Mouse (Mus musculus): Measurements from ENCODE around the gene Rin3.

DNA sequence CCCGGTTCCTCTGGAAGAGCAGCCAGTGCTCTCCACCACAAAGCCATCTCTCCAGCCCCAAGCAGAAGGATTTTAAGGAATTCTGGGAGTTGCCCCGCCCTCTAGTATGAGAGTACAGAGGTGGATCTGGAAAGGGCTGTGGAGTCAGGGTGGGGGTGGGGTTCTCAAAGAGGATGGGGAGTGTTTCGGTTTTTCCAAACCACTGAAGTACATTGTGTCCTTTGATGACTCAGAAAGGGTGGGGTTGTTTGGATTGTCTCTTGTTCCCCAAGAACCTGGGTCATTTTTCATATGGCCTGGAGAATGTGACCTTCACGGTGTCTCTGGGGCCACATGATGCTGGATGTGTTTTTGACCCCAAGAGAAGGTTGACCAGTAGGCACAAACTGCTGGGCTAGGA lies 45.2 kb downstream of the Rin3 start:
- TF ChIP-seq CTCF (IDR thresholded peaks at IDR 0.05; ENCODE audit: borderline replicate concordance, control insufficient read depth, extremely low read depth, insufficient read depth, low read length, poor library complexity), result no peak
- TF ChIP-seq POLR2A (IDR thresholded peaks at IDR 0.05; ENCODE audit: control insufficient read depth, extremely low read depth, insufficient read depth, low read length, poor library complexity), result no peak
